Mouse (Mus musculus): ENCODE results near the gene Atxn1.

GRCm38 (mm10) chr13:45564946-45565345 is 399.9 kb downstream of the Atxn1 start:
- TF ChIP-seq CTCF (IDR thresholded peaks at IDR 0.05; ENCODE audit: insufficient read depth, low read length) = no peak
- TF ChIP-seq POLR2A (IDR thresholded peaks at IDR 0.05; ENCODE audit: borderline replicate concordance, extremely low read depth, low read depth, low read length) = no peak

All from lung, adult 2 months (tissue).